Mouse (Mus musculus) cerebellum, postnatal 25 days (tissue): Measurements from ENCODE around the gene Cdc42se2.

Experiments
- DNase-seq, 2 experiments: peaks; one replicate each; pipeline ENCODE4 v3.0.0; 2021; ENCODE audit warnings: mixed read lengths in 2 of 2

Cdc42se2 gene

DNA sequence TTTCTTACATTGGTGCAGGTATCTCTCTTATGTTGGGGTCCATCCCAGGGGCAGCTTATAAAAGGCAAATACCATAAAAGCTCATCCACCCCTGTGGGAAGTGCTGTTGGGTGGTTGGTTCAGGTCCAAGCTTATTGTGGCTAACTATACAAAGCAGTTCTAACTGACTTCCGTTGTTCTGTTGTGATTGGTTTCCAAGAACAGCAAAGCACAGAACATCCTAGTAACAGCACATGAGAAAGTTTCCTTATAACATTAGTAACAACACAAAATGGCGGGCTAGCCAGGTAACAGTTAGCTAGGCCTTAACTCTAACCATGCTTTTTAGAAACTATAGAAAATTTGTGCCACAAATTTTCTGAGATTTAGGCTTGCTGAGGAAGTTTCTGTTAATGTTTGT is 79.3 kb downstream of the Cdc42se2 start:
- no peak for DNase-seq

DNA sequence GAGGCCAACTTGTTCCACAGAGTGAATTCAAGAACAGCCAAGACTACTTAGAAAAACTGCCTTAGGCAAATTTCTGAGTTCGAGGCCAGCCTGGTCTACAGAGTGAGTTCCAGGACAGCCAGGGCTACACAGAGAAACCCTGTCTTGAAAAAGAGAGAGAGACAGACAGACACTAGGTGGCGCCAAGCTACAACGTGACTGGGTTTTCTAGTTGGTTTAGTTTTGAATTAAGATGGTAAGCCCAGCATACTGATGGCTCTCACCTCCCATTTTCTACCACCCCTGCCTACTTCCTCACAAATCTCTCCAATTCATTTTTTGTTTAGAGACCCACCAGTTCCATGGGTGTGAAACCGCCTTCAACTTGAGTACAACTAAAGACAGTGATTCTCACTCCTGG is 84.2 kb downstream of the Cdc42se2 start:
- DNase-seq = peak; percentile 71 to 84

DNA sequence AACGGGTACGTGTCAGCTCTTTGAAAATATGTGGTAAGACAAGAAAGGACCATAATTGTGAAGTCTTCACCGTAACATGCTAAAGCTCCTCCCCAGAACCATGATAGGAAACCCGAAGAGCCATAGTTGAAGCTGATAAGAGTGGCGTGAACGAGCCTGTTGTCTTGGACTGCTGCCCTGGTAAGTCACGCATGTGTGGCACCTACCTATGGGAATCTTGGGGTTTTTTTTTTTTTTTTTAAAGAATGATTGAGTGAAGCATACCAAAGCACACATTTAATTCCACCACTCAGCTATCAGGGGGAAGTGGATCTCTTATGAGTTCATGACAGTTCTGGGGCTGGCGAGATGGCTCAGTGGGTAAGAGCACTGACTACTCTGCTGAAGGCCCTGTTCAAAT is 85.6 kb downstream of the Cdc42se2 start:
- DNase-seq = no peak

DNA sequence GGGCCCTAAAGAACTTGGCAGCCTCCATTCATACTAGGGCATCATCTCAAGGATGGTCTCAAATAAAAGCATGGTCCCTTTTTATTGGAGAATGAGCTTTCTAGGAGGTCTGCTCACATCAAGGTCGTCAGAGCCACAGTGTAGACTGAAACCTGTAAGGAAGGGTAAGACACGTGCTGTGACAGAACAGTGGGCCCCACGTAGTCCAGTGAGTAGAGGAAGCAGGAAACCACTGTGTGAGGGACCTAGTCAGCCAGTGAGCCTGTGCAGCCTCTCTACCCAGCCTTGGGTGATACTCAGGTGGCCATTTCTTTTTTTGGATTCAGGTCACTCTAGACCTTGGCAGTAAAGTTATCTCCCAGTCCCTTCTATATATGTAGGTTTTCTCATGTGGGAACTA is 87.5 kb downstream of the Cdc42se2 start:
- DNase-seq = no peak

DNA sequence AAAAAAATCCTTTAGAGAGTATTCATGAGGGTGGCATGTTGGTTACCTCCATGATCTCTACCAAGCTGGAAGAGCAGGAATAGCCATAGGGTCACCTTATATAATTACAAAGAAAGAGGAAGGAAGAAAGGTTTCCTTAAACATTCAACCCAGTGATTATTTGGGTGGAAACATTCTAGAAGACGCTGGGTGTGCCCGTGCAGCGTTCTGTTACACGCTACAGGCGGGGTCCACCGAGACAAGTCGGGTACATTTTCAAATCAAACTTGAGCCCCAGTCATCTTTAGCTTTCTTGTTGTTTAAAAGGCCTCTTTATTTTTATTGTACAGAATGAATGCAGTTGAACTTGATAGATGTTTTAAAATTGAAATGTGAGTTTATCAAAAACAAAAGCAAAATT is 88.8 kb downstream of the Cdc42se2 start:
- no peak for DNase-seq

DNA sequence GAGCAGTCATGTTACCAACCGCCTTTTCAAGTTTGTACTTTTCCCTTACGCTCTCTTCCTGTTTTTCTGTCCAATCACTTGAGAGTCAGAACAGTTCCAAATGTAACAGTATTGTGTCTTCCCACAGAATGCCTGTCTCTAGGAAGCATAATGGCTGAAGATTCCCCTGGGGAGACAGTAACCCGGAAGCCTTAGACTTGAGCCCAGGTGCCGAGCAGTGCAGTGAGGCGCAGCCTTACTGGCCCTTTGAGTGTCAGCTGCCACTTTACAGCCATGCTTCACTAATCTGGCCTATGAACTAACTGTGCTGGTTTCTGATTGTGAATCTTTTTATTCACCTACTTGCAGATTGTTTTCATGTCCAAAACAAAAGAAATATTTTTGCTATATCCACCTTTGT is 89.9 kb downstream of the Cdc42se2 start:
- no peak for DNase-seq

DNA sequence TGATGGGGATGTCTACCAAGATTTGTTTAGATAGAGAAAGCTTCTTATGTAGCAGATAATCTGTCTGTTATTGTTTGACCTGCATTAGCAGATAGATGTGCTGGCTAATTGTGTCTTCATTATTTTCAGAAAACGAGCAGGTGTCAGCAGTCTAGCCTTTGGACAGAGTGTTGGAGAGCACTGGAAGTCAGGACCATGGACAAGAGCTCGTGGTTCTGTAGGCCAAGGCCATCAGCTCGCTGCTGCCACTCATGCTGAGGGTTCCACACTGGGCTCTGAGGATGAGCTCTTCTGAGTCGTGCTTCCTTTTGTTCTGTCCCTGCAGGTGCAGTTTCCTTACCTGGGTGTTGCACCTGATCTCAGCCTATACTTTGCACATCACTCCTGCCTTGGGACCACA is 91.5 kb downstream of the Cdc42se2 start:
- peak; percentile 30 to 33 for DNase-seq

DNA sequence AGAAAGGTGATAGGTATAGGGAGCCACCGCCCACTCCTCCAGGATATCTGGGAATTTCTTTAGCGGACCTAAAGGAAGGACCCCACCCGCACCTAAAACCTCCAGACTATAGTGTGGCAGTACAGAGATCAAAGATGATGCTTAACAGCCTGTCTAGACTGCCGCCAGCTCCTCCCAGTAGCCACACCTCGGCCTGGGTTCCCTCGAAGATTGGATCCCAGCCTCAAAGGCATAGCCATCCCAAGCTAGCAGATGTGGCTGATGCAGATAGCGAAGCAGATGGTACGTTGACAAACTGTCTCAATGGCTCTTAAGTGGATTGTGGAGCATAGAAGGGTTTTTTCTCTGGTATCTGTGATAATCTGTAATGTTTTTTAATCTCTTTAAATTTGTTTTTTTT is 93.2 kb downstream of the Cdc42se2 start:
- DNase-seq = no peak

DNA sequence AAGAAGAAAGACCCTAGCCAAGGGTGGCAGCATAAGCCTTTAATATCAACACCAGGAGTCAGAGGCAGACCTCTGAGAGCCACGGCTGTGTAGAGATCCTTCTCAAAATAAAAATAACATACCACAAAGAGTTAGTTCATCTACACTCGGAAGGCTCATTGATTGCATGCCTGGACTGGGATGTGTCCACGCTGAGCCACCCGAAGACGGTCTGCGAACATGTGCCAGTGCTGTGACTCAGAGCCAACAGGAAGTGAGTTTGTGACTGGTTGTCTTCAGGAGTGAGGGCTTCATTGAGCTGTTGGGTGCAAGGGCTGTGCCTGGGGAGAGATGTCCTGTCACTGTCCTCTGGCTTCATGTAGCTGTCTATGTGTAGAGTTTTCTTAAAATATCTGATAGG is 93.8 kb downstream of the Cdc42se2 start:
- DNase-seq = no peak

DNA sequence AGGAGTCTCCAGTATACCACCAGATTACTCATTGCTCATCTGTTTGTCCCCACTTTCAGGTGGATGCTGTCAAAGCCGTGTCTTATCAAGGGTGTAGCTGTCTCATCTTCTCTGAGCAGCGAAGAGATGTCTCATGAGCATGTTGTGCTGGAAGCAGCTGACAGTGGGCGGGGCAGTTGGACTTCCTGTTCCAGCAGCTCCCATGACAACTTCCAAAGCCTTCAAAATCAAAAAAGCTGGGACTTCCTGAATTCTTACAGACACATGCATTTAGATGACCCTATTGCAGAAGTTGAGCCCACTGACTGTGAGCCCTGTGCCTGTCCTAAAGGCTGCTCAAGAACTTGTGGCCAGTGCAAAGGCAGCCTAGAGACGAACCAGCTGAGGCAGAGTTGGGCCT is 96.3 kb downstream of the Cdc42se2 start:
- DNase-seq = no peak

DNA sequence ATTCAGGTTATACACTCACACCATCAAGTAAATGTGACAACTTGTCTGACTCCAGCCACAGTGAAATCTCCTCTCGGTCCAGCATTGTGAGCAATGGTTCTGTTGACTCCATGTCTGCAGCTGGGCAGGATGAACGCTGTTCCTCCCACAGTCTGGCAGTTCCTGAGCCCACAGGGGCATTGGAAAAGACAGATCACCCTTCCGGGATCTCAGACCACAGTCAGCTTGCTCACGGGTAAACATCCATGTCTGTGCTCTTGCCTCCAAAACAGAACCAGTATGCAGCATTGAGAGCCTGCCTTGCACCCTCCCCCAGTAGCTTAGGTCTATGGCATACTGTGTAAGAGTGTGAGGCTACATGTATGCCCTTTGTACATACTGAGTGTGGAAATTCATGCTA is 97.3 kb downstream of the Cdc42se2 start:
- no peak for DNase-seq

DNA sequence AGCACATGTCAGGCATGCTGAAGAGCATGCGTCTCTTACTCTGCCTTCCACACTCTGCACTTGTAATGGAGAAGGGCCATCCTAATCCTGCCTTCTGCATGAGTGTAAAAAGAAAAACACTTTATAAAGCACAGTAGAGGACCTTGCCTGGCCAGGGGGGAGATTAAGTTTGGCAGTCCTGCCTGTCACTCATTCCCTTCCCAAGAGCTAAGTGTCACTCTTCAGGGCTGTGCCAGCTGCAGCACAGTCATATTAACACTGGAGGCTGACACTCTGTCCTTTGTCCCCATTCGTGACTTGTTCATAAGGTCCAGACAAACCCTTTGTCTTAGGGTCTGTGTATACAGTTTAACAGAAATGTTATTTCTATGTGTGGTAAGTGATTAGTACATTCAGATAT is 102.6 kb downstream of the Cdc42se2 start:
- no peak for DNase-seq

DNA sequence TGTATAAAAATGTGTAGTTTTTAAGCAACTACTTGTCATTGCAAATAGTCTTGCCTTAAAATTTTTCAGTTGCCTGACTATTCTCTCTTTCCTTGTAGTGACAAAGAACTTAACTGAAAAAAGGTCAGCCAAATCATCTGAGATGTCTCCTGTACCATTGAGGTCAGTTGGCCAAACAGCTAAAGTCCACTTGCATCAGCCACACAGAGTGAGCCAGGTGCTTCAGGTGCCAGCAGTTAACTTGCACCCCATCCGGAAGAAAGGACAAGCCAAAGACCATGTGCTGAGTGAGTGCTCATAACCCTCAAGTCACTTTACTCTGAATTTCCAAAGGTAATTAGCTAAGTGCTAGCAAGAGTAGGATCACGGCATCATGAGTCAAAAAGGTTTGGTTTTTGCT is 108.3 kb downstream of the Cdc42se2 start:
- DNase-seq = no peak

DNA sequence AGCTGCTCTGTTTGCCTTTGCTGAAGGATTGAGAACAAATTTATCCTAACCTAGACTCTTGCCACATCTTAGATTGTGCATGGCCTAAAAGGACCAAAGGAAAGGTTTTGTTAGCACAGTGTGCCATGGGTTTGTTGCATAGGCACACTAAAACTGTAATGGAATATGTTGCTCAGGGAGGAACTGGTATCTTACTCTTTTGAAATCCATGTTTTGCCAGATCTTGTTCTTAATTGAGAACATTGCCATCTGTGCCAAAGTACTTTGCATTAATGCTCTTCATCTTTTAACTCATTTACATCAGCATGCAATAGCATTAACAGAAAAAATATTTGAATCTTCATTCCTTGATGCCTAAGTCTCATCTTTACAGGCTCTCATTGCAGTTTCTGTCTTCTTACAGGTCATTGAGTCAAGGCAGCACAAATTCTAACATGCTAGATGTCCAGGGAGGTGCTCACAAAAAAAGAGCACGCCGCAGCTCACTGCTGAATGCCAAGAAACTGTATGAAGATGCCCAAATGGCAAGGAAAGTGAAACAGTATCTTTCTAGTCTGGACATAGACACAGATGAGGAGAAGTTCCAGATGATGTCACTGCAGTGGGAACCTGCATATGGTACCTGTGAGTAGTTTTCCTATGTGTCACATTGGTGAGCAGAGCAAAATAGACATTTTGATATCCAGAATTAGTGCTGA is 111.5 kb downstream of the Cdc42se2 start:
- no peak for DNase-seq

DNA sequence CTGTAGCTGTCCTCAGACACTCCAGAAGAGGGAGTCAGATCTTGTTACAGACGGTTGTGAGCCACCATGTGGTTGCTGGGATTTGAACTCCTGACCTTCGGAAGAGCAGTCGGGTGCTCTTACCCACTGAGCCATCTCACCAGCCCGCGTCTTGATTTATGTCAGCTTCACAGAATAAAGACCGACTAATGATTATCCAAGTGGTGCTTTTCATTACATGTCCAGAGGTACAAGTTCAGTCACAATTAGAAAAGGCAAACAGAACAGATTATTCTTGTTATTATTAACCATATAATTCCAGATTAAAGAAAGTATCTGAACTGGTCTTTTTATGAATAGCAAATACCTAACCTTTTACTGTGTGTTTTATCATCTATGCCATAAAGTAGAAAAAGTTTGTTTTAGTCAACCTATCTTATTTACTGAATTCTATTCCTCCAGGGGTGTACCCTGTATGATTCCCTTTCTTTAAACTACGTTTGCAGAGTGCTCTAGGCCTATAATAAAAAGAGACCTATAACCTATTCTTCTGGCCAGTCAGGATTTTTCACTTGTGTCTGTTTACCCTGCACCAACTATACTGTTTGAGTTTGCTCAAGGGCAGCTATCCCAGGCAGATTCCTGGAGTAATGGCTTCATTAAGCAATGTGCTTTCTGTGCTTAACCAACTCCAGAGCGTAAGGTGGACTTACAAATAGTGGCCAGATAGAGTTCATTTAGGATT is 113.7 kb downstream of the Cdc42se2 start:
- DNase-seq = no peak
